Mouse (Mus musculus) liver, adult 2 months (tissue): Measurements from ENCODE around the gene Tmeff2.

Experiments
- CTCF ChIP-seq: fragments of 200-500 bp; IDR thresholded peaks from 2 replicates; pipeline ENCODE4 v1.5.1; 2011; ENCODE audit warnings: low read depth, low read length, control low read depth
- POLR2A ChIP-seq: fragments of 200-500 bp; IDR thresholded peaks from 2 replicates; pipeline ENCODE4 v1.6.1; 2011; ENCODE audit warnings: low read length, control low read depth; ENCODE audit not compliant: insufficient read depth; ENCODE audit errors: extremely low read depth

DNA sequence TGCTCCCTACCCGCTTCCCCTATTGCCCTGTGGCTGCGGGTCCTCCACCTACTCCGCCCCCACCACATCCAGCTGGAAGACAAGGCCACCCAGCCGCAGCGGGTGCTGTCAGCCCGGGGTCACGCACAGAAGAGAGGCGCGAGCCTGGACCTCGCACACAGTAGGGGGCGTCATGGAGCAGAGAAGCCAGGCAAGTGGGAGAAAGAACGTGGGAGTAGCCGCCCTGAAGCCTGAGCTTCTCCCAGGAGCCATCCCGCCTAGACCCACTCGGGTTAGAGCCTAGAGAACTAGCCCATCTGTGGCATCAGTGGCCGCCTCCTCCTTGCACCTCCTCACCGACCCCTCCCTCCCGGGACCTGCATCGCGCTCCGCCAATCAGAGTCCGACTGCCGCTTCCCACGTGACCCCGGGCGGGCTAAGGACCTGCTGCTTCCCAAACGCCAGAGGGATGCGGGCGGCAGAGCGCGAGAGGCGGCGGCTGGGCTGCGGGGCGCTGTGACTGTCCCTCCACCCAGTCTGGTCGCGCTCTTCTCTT is 26.7 kb downstream of the Tmeff2 start:
- TF ChIP-seq POLR2A, result no peak
- TF ChIP-seq CTCF, result peak; percentile 43
